Mouse (Mus musculus) megakaryocyte, embryonic 14.5 days (primary cell): ENCODE measurements at regions not wholly inside any gene's neighbourhood (a gene's known extent, or its start where the extent isn't known, plus 50 kb on each side); places are given as distances from the start of the nearest gene placed in this dataset.

ENCODE experiments used
- FLI1 ChIP-seq: IDR thresholded peaks from 2 replicates; pipeline ENCODE4 v1.6.1; 2012; ENCODE audit warnings: low read length, inconsistent platforms, mixed read lengths
- GATA1 ChIP-seq: IDR thresholded peaks from 3 replicates; pipeline ENCODE4 v1.6.1; 2012; ENCODE audit warnings: mixed read lengths, low read length, inconsistent platforms, borderline replicate concordance

GRCm38 (mm10) chr5:119579806-119580205 lies 90.7 kb upstream of the Tbx3 start:
- TF ChIP-seq GATA1 (no peak), FLI1 (no peak)
